Mouse (Mus musculus) C2C12 (cell line): ENCODE data around the gene Ankrd13c. TPM values are rescaled to one million over a fixed set of nuclear protein-coding genes. Genes with fewer than 3 reads are reported as not detected.

Experiments used
- H3K27me3 ChIP-seq: one replicate; pipeline ENCODE4 v1.6.1; 2011; ENCODE audit not compliant: control insufficient read depth, insufficient read depth, insufficient read length
- H3K36me3 ChIP-seq: one replicate; pipeline ENCODE4 v1.6.1; 2011; ENCODE audit not compliant: control insufficient read depth, insufficient read depth
- H3K4me3 ChIP-seq: one replicate; pipeline ENCODE4 v1.5.1; 2011; ENCODE audit warnings: mild to moderate bottlenecking, control low read depth; ENCODE audit not compliant: poor library complexity, insufficient read depth, severe bottlenecking
- H3K79me2 ChIP-seq: one replicate; pipeline ENCODE4 v1.6.1; 2011; ENCODE audit not compliant: control insufficient read depth, insufficient read depth
- H3K79me3 ChIP-seq: one replicate; pipeline ENCODE4 v1.6.1; 2011; ENCODE audit warnings: low read depth, control low read depth
- H3ac ChIP-seq: one replicate; pipeline ENCODE3; 2011; ENCODE audit warnings: low read depth; ENCODE audit not compliant: control insufficient read depth, insufficient read length
- CEBPB ChIP-seq: IDR thresholded peaks from one replicate; pipeline ENCODE4 v1.6.1; 2011; ENCODE audit warnings: low read depth, mild to moderate bottlenecking, control low read depth, moderate library complexity
- CTCF ChIP-seq: IDR thresholded peaks from one replicate; pipeline ENCODE4 v1.5.1; 2011; ENCODE audit not compliant: control insufficient read depth, insufficient read depth, insufficient read length
- FOSL1 ChIP-seq: IDR thresholded peaks from one replicate; pipeline ENCODE4 v1.8.0; 2011; ENCODE audit warnings: mild to moderate bottlenecking, low read length; ENCODE audit not compliant: poor library complexity, insufficient read depth, severe bottlenecking
- MAX ChIP-seq: IDR thresholded peaks from one replicate; pipeline ENCODE4 v1.6.1; 2011; ENCODE audit warnings: mild to moderate bottlenecking, control low read depth
- MYOD1 ChIP-seq: IDR thresholded peaks from one replicate; pipeline ENCODE4 v1.6.1; 2011; ENCODE audit warnings: low read depth; ENCODE audit not compliant: control insufficient read depth, insufficient read length
- MYOG ChIP-seq: IDR thresholded peaks from one replicate; pipeline ENCODE4 v1.6.1; 2011; ENCODE audit not compliant: control insufficient read depth, insufficient read length; ENCODE audit errors: extremely low read depth
- USF1 ChIP-seq: IDR thresholded peaks from one replicate; pipeline ENCODE4 v1.6.1; 2011; ENCODE audit warnings: low read depth, mild to moderate bottlenecking, control low read depth, moderate library complexity
- polyA plus RNA-seq: library from polyadenylated mRNA; unstranded; fragments of >200 nt; fragmentation: generic; extraction: Trizol; gene quantifications from one replicate; pipeline ENCODE4 v1.2.1, GENCODE M21; 2012; ENCODE audit warnings: missing spikeins

The Ankrd13c gene
- polyA plus RNA-seq, 1 experiment, result 17.3 TPM

- Histone ChIP-seq H3K79me2 (no peaks in the 10 kb centered on the region), H3K27me3 (no peaks in the 10 kb centered on the region), H3ac (no peak overlapping the region), H3K36me3 (no peaks in the 10 kb centered on the region), H3K4me3 (no peak overlapping the region), H3K79me3 (no peaks in the 10 kb centered on the region)
- TF ChIP-seq USF1 (no peak), FOSL1 (no peak), MYOG (no peak), CTCF (no peak), MAX (no peak), MYOD1 (no peak)
Measured at GRCm38 (mm10) chr3:157934301-157934823, 12.7 kb upstream of the Ankrd13c start.

DNA sequence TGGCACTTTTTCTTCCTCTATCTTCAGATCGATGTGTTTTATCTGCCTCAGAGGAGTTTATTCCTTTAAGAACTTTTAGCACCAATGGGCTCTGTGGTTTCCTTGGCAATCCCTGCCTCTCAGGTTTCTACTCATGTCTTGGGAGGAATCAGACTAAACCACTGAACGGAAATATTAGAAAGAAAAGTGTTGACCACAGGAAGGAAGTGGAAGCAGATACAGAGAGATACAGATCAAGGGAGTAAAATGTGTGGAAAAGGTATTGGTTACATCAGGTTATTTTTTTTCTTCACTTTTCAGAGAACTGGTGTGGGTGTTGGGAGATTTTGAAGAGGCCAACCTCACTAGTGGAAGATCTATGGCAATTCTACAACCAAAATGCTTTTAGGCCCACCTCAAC lies 8.5 kb upstream of the Ankrd13c start:
- Histone ChIP-seq H3K36me3 (no peaks in the 10 kb centered on the region), H3K4me3 (no peak overlapping the region), H3K79me2 (no peaks in the 10 kb centered on the region), H3K79me3 (no peaks in the 10 kb centered on the region), H3K27me3 (no peaks in the 10 kb centered on the region), H3ac (no peak overlapping the region)
- TF ChIP-seq FOSL1 (no peak), MYOD1 (no peak), CTCF (no peak), MYOG (no peak), MAX (no peak), CEBPB (no peak), USF1 (no peak)

GRCm38 (mm10) chr3:157947383-157948280 lies 593 bp downstream of the Ankrd13c start:
- H3K27me3 ChIP-seq, result no peaks in the 10 kb centered on the region
- H3K36me3 ChIP-seq, result peaks cover 7% of the 10 kb centered on the region
- peaks cover 50% of the 10 kb centered on the region for H3K79me3 ChIP-seq
- TF ChIP-seq CTCF, result no peak
- no peak for TF ChIP-seq MYOD1
- TF ChIP-seq USF1, result no peak
- TF ChIP-seq FOSL1, result no peak
- no peak for TF ChIP-seq MYOG
- TF ChIP-seq CEBPB, result no peak
- no peak for TF ChIP-seq MAX
- peak overlapping the region; percentile 91 for H3ac ChIP-seq
- H3K4me3 ChIP-seq, result peak overlapping the region; percentile 79
- H3K79me2 ChIP-seq, result peaks cover 55% of the 10 kb centered on the region

- no peak overlapping the region for H3K4me3 ChIP-seq
- H3K27me3 ChIP-seq, result no peaks in the 10 kb centered on the region
- peaks cover 100% of the 10 kb centered on the region for H3K79me2 ChIP-seq
- peaks cover 90% of the 10 kb centered on the region for H3K79me3 ChIP-seq
- no peak for TF ChIP-seq CTCF
- TF ChIP-seq MYOD1, result no peak
- TF ChIP-seq FOSL1, result no peak
- no peak for TF ChIP-seq USF1
- no peak for TF ChIP-seq MYOG
- TF ChIP-seq MAX, result no peak
- no peak for TF ChIP-seq CEBPB
- peaks cover 7% of the 10 kb centered on the region for H3K36me3 ChIP-seq
- no peak overlapping the region for H3ac ChIP-seq
Measured at GRCm38 (mm10) chr3:157952716-157953115, 5.7 kb downstream of the Ankrd13c start.

GRCm38 (mm10) chr3:157955466-157955865 lies 8.4 kb downstream of the Ankrd13c start:
- peaks cover 7% of the 10 kb centered on the region for H3K36me3 ChIP-seq
- H3ac ChIP-seq, result no peak overlapping the region
- H3K79me3 ChIP-seq, result peaks cover 88% of the 10 kb centered on the region
- no peak overlapping the region for H3K4me3 ChIP-seq
- TF ChIP-seq USF1 (no peak), MYOG (no peak), FOSL1 (no peak), CTCF (no peak), MYOD1 (no peak), MAX (no peak), CEBPB (no peak)
- H3K79me2 ChIP-seq, result peaks cover 100% of the 10 kb centered on the region
- H3K27me3 ChIP-seq, result no peaks in the 10 kb centered on the region

GRCm38 (mm10) chr3:157956201-157956600 lies 9.2 kb downstream of the Ankrd13c start:
- Histone ChIP-seq H3K4me3 (no peak overlapping the region), H3K79me3 (peaks cover 87% of the 10 kb centered on the region), H3ac (no peak overlapping the region), H3K27me3 (no peaks in the 10 kb centered on the region), H3K79me2 (peaks cover 100% of the 10 kb centered on the region), H3K36me3 (peaks cover 5% of the 10 kb centered on the region)
- TF ChIP-seq MYOD1, result no peak
